Mouse (Mus musculus) embryonic facial prominence, embryonic 13.5 days (tissue): ENCODE data around the gene Rnf44. TPM values are rescaled to one million over a fixed set of nuclear protein-coding genes. Genes with fewer than 3 reads are reported as not detected.

Experiments
- ATAC-seq: fragments of 200-750 bp; cut with Nextera tagmentation; 2 replicates; pipeline ENCODE4 v1.8.0; 2017; ENCODE audit warnings: low read depth; ENCODE audit not compliant: insufficient number of reproducible peaks, insufficient read depth, low FRiP score, low TSS enrichment
- H3K27ac ChIP-seq: fragments of 300-500 bp; sonication (generic); 2 replicates; pipeline ENCODE4 v1.5.1; 2015; ENCODE audit warnings: moderate library complexity, mild to moderate bottlenecking, inconsistent platforms
- H3K27me3 ChIP-seq: fragments of 300-500 bp; sonication (generic); 2 replicates; pipeline ENCODE4 v1.6.1; 2015; ENCODE audit warnings: mild to moderate bottlenecking, inconsistent platforms
- H3K36me3 ChIP-seq: fragments of 300-500 bp; sonication (generic); 2 replicates; pipeline ENCODE4 v1.6.1; 2015; ENCODE audit warnings: mild to moderate bottlenecking, inconsistent platforms
- H3K4me1 ChIP-seq: fragments of 300-500 bp; sonication (generic); 2 replicates; pipeline ENCODE4 v1.6.1; 2015; ENCODE audit warnings: inconsistent platforms
- H3K4me2 ChIP-seq: fragments of 300-500 bp; sonication (generic); 2 replicates; pipeline ENCODE4 v1.6.1; 2015; ENCODE audit warnings: moderate library complexity, mild to moderate bottlenecking, inconsistent platforms
- H3K4me3 ChIP-seq: fragments of 300-500 bp; sonication (generic); 2 replicates; pipeline ENCODE4 v1.5.1; 2015; ENCODE audit warnings: mild to moderate bottlenecking, inconsistent platforms
- H3K9ac ChIP-seq: fragments of 300-500 bp; sonication (generic); 2 replicates; pipeline ENCODE4 v1.6.1; 2015; ENCODE audit warnings: mild to moderate bottlenecking, inconsistent platforms
- H3K9me3 ChIP-seq: fragments of 300-500 bp; sonication (generic); 2 replicates; pipeline ENCODE4 v1.6.1; 2016; ENCODE audit warnings: inconsistent platforms
- WGBS: fragments of 180-500 bp; shearing (Covaris S2); methylation state at CpG from one replicate; pipeline ENCODE4 v1.1.7; 2015; ENCODE audit warnings: mixed read lengths; 5-methylcytosine and 5-hydroxymethylcytosine counted together
- polyA plus RNA-seq: library from polyadenylated mRNA; unstranded; fragments of >200 nt; fragmentation: Nextera tagmentation; extraction: Ambion mirVana; gene quantifications from 2 replicates; pipeline ENCODE4 v1.2.1, GENCODE M21; 2015

The Rnf44 gene
- polyA plus RNA-seq: 58.3 and 62.8 TPM in 2 replicates

DNA sequence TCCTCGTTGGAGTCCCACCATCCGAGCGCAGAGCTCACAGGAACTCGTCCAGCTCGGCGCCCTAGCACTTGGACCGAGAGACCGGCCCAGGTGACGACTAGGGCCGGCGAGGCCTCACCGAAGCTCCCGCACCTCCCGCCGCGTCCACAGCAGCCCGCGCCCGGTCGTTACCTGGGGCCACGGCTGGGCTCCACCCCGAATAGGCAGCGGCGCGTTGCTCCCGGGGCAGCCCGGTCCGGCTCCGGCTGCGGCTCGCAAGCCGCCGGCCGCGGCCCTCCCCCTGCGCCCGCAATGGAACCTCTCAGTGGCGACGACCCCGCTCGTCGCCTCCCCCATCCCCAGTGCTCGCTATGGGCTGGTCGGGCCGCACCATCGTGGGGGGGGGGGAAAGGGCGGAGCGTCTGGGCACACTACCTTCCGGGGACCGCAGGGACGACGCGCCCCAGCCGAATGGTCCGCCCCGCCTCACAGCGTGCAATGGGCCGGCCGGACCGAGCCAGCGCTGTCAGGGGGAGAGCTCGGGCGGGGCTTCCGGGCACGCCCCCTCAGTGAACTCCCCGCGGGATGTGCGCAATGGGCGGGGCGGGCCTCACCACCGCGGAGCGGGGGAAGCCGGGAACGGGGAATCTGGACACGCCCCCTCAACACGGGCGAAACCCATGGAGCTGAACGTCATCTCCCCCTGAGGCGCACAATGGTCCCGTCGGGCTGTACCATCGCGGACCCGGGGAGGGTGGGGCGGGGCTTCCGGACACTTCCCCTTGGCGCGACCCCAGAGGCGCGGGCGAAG is at the start of gene Rnf44:
TSS of gene Rnf44 (minus strand) at position 350 of the 790 bp plus-strand sequence.
- WGBS: under 1% methylated on average over 87 of the region's 92 CpGs
- no peaks in the 10 kb centered on the region for H3K9me3 ChIP-seq
- peak within 1 kb of the TSS; percentile 89 for H3K4me2 ChIP-seq
- ATAC-seq: peak; percentile 99
- peak within 1 kb of the TSS; percentile 91 for H3K27ac ChIP-seq
- H3K36me3 ChIP-seq: no peaks in the 10 kb centered on the region
- H3K9ac ChIP-seq: peak within 1 kb of the TSS; percentile 97
- no peaks in the 10 kb centered on the region for H3K27me3 ChIP-seq
- peaks cover 27% of the 10 kb centered on the region for H3K4me1 ChIP-seq
- H3K4me3 ChIP-seq: peak within 1 kb of the TSS; percentile 97

- Histone ChIP-seq H3K27ac (no peak overlapping the region), H3K9me3 (no peaks in the 10 kb centered on the region), H3K4me1 (peaks cover 13% of the 10 kb centered on the region), H3K4me2 (peak overlapping the region; percentile 77), H3K9ac (peak overlapping the region; percentile 64), H3K27me3 (peaks cover 61% of the 10 kb centered on the region), H3K36me3 (no peaks in the 10 kb centered on the region), H3K4me3 (peak overlapping the region; percentile 49)
- ATAC-seq: no peak
- WGBS: 3% methylated on average over 34 of the region's 34 CpGs
These were observed 44.5 kb upstream of the Rnf44 start for GRCm38 (mm10) chr13:54738213-54738601.

DNA sequence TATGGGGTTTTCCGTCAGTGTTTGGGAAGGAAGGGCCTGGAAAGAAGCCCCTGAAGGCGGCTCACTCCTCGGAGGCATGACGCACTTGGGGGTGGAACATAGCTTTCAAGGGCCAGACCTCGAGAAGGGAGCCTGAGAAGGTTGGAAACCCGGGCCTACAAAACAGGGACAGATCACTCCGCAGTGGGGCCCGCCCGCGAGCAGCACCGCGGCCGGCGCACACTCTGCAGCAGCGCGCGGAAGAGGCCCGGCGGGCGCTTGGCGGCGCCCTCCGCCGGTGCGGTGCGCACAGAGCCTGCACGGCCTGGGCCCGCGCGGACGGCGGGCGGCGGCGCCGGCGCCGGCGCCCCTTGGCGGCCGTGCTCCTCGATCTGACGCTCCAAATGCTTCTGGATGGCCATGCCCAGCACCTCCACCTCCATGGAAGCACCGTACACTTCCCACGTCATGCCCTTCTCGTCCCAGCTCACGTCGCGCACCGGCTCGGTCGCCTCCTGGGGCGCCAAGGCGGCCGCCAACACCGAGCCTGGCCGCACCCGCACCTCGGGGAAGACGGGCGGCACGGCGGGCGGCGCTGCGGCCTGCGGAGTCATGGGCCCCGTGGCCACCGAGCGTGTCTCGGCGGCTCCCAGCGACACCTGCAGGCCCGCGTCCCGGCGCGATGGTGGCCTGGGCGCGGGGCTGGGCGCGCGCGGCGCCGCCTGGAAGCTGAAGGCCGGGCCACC is 43.9 kb upstream of the Rnf44 start:
- H3K4me3 ChIP-seq: peak overlapping the region; percentile 49
- peak; percentile 73 for ATAC-seq
- H3K4me1 ChIP-seq: peaks cover 13% of the 10 kb centered on the region
- H3K27me3 ChIP-seq: peaks cover 61% of the 10 kb centered on the region
- no peak overlapping the region for H3K27ac ChIP-seq
- H3K4me2 ChIP-seq: peak overlapping the region; percentile 77
- peak overlapping the region; percentile 64 for H3K9ac ChIP-seq
- H3K36me3 ChIP-seq: no peaks in the 10 kb centered on the region
- H3K9me3 ChIP-seq: no peaks in the 10 kb centered on the region
- WGBS: 1% methylated on average over 74 of the region's 87 CpGs

DNA sequence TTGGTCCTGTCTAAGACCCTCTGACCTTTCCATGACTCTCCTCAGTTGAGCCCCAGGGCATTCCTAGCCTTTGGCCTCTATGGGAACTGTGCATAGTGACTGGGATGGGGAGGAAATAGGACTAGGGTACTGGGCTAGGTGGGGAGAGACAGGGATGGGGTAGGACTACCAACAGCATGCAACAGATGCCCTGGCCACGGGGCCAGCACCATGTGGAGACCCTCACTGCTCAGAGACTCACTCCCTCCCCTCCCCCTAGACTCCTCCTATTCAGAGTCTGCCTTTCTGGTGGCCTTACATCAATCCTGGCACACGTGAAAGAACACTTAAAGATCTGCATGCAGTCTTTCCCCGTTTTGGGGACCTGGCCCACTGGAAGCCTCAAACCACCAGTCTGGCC is 43.2 kb upstream of the Rnf44 start:
- Histone ChIP-seq H3K9me3 (no peaks in the 10 kb centered on the region), H3K27ac (no peak overlapping the region), H3K4me1 (peaks cover 13% of the 10 kb centered on the region), H3K4me2 (peak overlapping the region; percentile 77), H3K36me3 (no peaks in the 10 kb centered on the region), H3K9ac (peak overlapping the region; percentile 64; the same call in 1 of the 2 replicates), H3K4me3 (peak overlapping the region; percentile 49), H3K27me3 (peaks cover 61% of the 10 kb centered on the region)
- no peak for ATAC-seq
- WGBS: 29% methylated on average over 3 of the region's 3 CpGs

- Histone ChIP-seq H3K4me1 (no peaks in the 10 kb centered on the region), H3K4me3 (no peak overlapping the region), H3K36me3 (no peaks in the 10 kb centered on the region), H3K9ac (no peak overlapping the region), H3K27ac (no peak overlapping the region), H3K4me2 (no peak overlapping the region), H3K27me3 (no peaks in the 10 kb centered on the region), H3K9me3 (no peaks in the 10 kb centered on the region)
- 64% methylated on average over 11 of the region's 11 CpGs for WGBS
- ATAC-seq: no peak
These were observed 32.4 kb upstream of the Rnf44 start for GRCm38 (mm10) chr13:54726131-54726530.

- WGBS: 90% methylated on average over 3 of the region's 3 CpGs
- Histone ChIP-seq H3K4me2 (no peak overlapping the region), H3K4me3 (no peak overlapping the region), H3K27me3 (no peaks in the 10 kb centered on the region), H3K27ac (no peak overlapping the region), H3K36me3 (no peaks in the 10 kb centered on the region), H3K9me3 (no peaks in the 10 kb centered on the region), H3K4me1 (no peaks in the 10 kb centered on the region), H3K9ac (no peak overlapping the region)
- ATAC-seq: no peak
These were observed 29.4 kb upstream of the Rnf44 start for GRCm38 (mm10) chr13:54723143-54723542.

DNA sequence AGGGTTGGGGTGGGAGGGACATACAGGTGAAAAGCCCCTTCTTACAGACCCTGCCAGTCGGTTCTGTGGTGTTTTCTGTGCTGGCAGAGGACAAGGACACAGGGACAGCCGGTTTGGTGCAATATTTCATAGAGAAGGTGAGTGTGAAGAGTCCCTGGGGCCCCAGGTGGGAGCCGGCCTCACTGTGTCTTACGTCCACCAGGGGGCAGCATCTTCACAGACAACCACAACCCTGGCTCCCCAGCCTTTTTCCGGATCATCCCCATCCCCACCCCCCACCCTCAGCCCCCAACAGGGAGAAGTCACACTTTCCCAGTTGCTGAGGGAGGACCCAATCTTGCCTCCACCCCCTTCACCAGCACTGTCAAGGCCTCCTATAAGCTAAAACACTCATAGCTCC is 23.2 kb upstream of the Rnf44 start:
- Histone ChIP-seq H3K9ac (no peak overlapping the region), H3K36me3 (no peaks in the 10 kb centered on the region), H3K4me1 (no peaks in the 10 kb centered on the region), H3K9me3 (no peaks in the 10 kb centered on the region), H3K27ac (no peak overlapping the region), H3K4me2 (no peak overlapping the region), H3K4me3 (no peak overlapping the region), H3K27me3 (no peaks in the 10 kb centered on the region)
- WGBS: 2% methylated on average over 5 of the region's 5 CpGs
- ATAC-seq: no peak

GRCm38 (mm10) chr13:54714996-54715395 is 21.3 kb upstream of the Rnf44 start:
- Histone ChIP-seq H3K36me3 (no peaks in the 10 kb centered on the region), H3K9ac (no peak overlapping the region), H3K27ac (no peak overlapping the region), H3K4me1 (no peaks in the 10 kb centered on the region), H3K4me3 (no peak overlapping the region), H3K9me3 (no peaks in the 10 kb centered on the region), H3K4me2 (no peak overlapping the region), H3K27me3 (no peaks in the 10 kb centered on the region)
- no peak for ATAC-seq
- WGBS: 67% methylated on average over 10 of the region's 10 CpGs

DNA sequence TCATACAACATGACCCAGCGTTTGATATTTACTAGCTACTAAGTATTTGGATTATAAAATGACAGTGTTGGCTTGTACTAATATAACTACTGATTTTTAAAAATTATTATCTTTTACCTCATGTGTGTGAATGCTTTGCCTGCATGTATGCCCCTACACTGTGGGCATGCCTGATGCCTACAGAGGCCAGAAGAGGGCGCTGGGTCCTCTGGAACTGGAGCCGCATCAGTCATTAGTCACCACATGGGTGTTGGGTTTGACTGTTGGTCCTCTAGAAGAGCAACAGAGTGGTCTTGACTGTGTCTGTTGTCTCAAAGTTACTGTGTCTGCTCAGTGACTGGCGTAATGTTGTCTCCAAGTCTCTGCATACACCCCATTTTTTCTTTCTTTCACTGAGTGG is 20.7 kb upstream of the Rnf44 start:
- no peak overlapping the region for H3K9ac ChIP-seq
- H3K27me3 ChIP-seq: no peaks in the 10 kb centered on the region
- no peak overlapping the region for H3K27ac ChIP-seq
- no peak overlapping the region for H3K4me3 ChIP-seq
- H3K4me2 ChIP-seq: no peak overlapping the region
- H3K4me1 ChIP-seq: no peaks in the 10 kb centered on the region
- WGBS: 42% methylated on average over 4 of the region's 4 CpGs
- no peaks in the 10 kb centered on the region for H3K9me3 ChIP-seq
- no peak for ATAC-seq
- H3K36me3 ChIP-seq: no peaks in the 10 kb centered on the region

GRCm38 (mm10) chr13:54710866-54711265 is 17.2 kb upstream of the Rnf44 start:
- WGBS: 78% methylated on average over 3 of the region's 3 CpGs
- Histone ChIP-seq H3K9ac (no peak overlapping the region), H3K27me3 (no peaks in the 10 kb centered on the region), H3K4me2 (no peak overlapping the region), H3K9me3 (no peaks in the 10 kb centered on the region), H3K4me1 (no peaks in the 10 kb centered on the region), H3K4me3 (no peak overlapping the region), H3K36me3 (no peaks in the 10 kb centered on the region), H3K27ac (no peak overlapping the region)
- no peak for ATAC-seq

GRCm38 (mm10) chr13:54704890-54705289 is 11.2 kb upstream of the Rnf44 start:
- Histone ChIP-seq H3K4me1 (no peaks in the 10 kb centered on the region), H3K27me3 (no peaks in the 10 kb centered on the region; the same call in 1 of the 2 replicates), H3K36me3 (no peaks in the 10 kb centered on the region), H3K4me2 (no peak overlapping the region), H3K27ac (no peak overlapping the region), H3K4me3 (no peak overlapping the region), H3K9me3 (no peaks in the 10 kb centered on the region), H3K9ac (no peak overlapping the region)
- 50% methylated on average over 6 of the region's 6 CpGs for WGBS
- no peak for ATAC-seq

GRCm38 (mm10) chr13:54702507-54702906 is 8.8 kb upstream of the Rnf44 start:
- ATAC-seq: no peak
- 71% methylated on average over 7 of the region's 7 CpGs for WGBS
- Histone ChIP-seq H3K9me3 (no peaks in the 10 kb centered on the region), H3K4me2 (no peak overlapping the region), H3K4me3 (no peak overlapping the region), H3K36me3 (no peaks in the 10 kb centered on the region), H3K4me1 (no peaks in the 10 kb centered on the region), H3K27ac (no peak overlapping the region), H3K9ac (no peak overlapping the region), H3K27me3 (no peaks in the 10 kb centered on the region; the same call in 1 of the 2 replicates)
